In the genomic region with DNA sequence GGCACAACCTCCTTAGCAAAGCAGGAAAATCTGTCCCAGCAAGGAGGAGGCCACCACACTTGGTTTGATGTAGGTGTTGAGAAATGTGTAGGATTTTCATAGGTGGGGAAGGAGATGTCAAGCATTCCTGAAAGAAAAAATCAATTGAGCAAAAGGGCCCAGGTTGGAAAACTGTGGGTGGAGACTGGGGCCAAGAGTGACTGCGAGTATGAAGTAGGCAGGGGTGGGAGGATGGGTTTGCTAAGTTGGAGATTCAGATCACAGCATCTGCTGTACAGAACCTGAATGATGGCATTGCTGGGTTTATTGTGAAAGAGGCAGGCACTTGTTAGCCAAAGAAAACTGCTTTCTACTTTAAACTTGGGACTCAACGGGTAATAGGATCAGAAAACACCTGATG, we compare ENCODE assay signal across 29 mouse cellular contexts. TPM values are rescaled to one million over a fixed set of nuclear protein-coding genes. Genes with fewer than 3 reads are reported as not detected.
DNase-seq lines count a peak whose midpoint lies in the region; ATAC-seq and TF ChIP-seq lines count a peak whose summit lies in the region.
"Had no signal": no experiment of that assay in that cellular context is flagged by ENCODE, and none has a peak within 500 bp of the region (broad histone marks: within the 10 kb centered on the region; RNA-seq: fewer than 3 reads in every experiment).

No protein-coding gene starts in this region.

- no peak overlapping the region for H3K4me3 ChIP-seq in embryonic facial prominence, embryonic 13.5 days
- H3K4me3 ChIP-seq in embryonic facial prominence, embryonic 10.5 days, result no peak overlapping the region
- no peak overlapping the region for H3K4me3 ChIP-seq in left cerebral cortex, adult 2 months
- H3K4me3 ChIP-seq: embryonic facial prominence, embryonic 15.5 days; forebrain, embryonic 13.5 days; heart, adult 2 months; hindbrain, embryonic 10.5 days; intestine, embryonic 15.5 days; layer of hippocampus, adult 2 months; liver, embryonic 12.5 days; midbrain, embryonic 13.5 days; neural tube, embryonic 13.5 days had no signal

- no peaks in the 10 kb centered on the region for H3K9me3 ChIP-seq in embryonic facial prominence, embryonic 13.5 days
- H3K9me3 ChIP-seq in embryonic facial prominence, embryonic 10.5 days, result no peaks in the 10 kb centered on the region
- H3K9me3 ChIP-seq: embryonic facial prominence, embryonic 15.5 days; forebrain, embryonic 13.5 days; G1E; hindbrain, embryonic 10.5 days; intestine, embryonic 15.5 days; liver, embryonic 12.5 days; midbrain, embryonic 13.5 days; neural tube, embryonic 13.5 days had no signal

- intact Hi-C loops in left cerebral cortex, adult 2 months (cut with DNase I), result loop anchor here (5.0 kb wide), 1 partner anchor 67 kb away; a partner anchor contains a TSS
- intact Hi-C loops in left cerebral cortex, postnatal 10 days (cut with DNase I), result no loop called here

- no peak overlapping the region for H3K4me2 ChIP-seq in embryonic facial prominence, embryonic 13.5 days
- H3K4me2 ChIP-seq: embryonic facial prominence, embryonic 15.5 days; forebrain, embryonic 13.5 days; intestine, embryonic 15.5 days; liver, embryonic 12.5 days; midbrain, embryonic 13.5 days; neural tube, embryonic 13.5 days had no signal

- H3K4me1 ChIP-seq in embryonic facial prominence, embryonic 13.5 days, result peaks cover 16% of the 10 kb centered on the region
- peaks cover 39% of the 10 kb centered on the region for H3K4me1 ChIP-seq in embryonic facial prominence, embryonic 10.5 days

- no peak for TF ChIP-seq CTCF in left cerebral cortex, adult 2 months (IDR thresholded peaks at IDR 0.05)

- no peaks in the 10 kb centered on the region for H3K27me3 ChIP-seq in embryonic facial prominence, embryonic 13.5 days
- H3K27me3 ChIP-seq in embryonic facial prominence, embryonic 10.5 days (replicated peaks; ENCODE audit: low read depth, poor library complexity, severe bottlenecking), result no peaks in the 10 kb centered on the region
- H3K27me3 ChIP-seq: embryonic facial prominence, embryonic 15.5 days; forebrain, embryonic 13.5 days; intestine, embryonic 15.5 days; midbrain, embryonic 13.5 days; neural tube, embryonic 13.5 days had no signal

- 70% methylated on average over 2 of the region's 2 CpGs for WGBS in embryonic facial prominence, embryonic 13.5 days
- 85% methylated on average over 2 of the region's 2 CpGs for WGBS in embryonic facial prominence, embryonic 10.5 days

- DNase-seq in embryonic facial prominence, embryonic 10.5 days (ENCODE audit: low spot score), result no peak
- DNase-seq in left cerebral cortex, adult 2 months (ENCODE audit: extremely low spot score in 1 of 2, low spot score in 2 of 2), result no peak
- no peak for DNase-seq in left cerebral cortex, postnatal 10 days (ENCODE audit: extremely low spot score in 1 of 2, low spot score in 2 of 2)
- DNase-seq in brain, adult 2 months (ENCODE audit: low read depth, low spot score), result peak; percentile 83
- DNase-seq in telencephalon, adult 2 months (ENCODE audit: low read depth, low spot score), result peak; percentile 77
- DNase-seq in MN1 (ENCODE audit: low spot score), result no peak
- DNase-seq: adrenal gland, postnatal 14 days; cerebellum, adult 11-12 months; cerebellum, adult 9-11 months; heart, adult 2 months; heart, postnatal 14 days; kidney, adult 2 months; kidney, postnatal 36 days; liver, postnatal 0 days; lung, postnatal 36 days had no signal

- H3K36me3 ChIP-seq in embryonic facial prominence, embryonic 13.5 days, result peaks cover 5% of the 10 kb centered on the region
- peaks cover 10% of the 10 kb centered on the region for H3K36me3 ChIP-seq in embryonic facial prominence, embryonic 10.5 days (replicated peaks)

- no peak for ATAC-seq in embryonic facial prominence, embryonic 13.5 days (ENCODE audit: insufficient number of reproducible peaks, insufficient read depth, low FRiP score, low TSS enrichment, low read depth)
- ATAC-seq: forebrain, embryonic 13.5 days; hindbrain, postnatal 0 days; intestine, embryonic 15.5 days; liver, embryonic 12.5 days; liver, postnatal 0 days; midbrain, embryonic 13.5 days had no signal

- H3K9ac ChIP-seq in embryonic facial prominence, embryonic 13.5 days, result 0 out of 2 replicates have a peak overlapping the region, but pooled peaks have one; percentile 4
- H3K9ac ChIP-seq: embryonic facial prominence, embryonic 15.5 days; forebrain, embryonic 13.5 days; intestine, embryonic 15.5 days; liver, embryonic 12.5 days; liver, postnatal 0 days; midbrain, embryonic 13.5 days; neural tube, embryonic 13.5 days had no signal

- no peak overlapping the region for H3K27ac ChIP-seq in embryonic facial prominence, embryonic 13.5 days
- H3K27ac ChIP-seq in embryonic facial prominence, embryonic 10.5 days (replicated peaks), result no peak overlapping the region
- peak overlapping the region; percentile 66 for H3K27ac ChIP-seq in left cerebral cortex, adult 2 months
- H3K27ac ChIP-seq: embryonic facial prominence, embryonic 15.5 days; forebrain, embryonic 13.5 days; heart, adult 2 months; hindbrain, embryonic 10.5 days; hindbrain, postnatal 0 days; intestine, embryonic 15.5 days; layer of hippocampus, adult 2 months; liver, embryonic 12.5 days; midbrain, embryonic 13.5 days; neural tube, embryonic 13.5 days had no signal

RNA-seq across cellular contexts. Expression of a gene that starts 2.3 kb away (rescaled TPM):
- 96.6 and 97.9 TPM in 2 replicates for polyA plus RNA-seq in embryonic facial prominence, embryonic 13.5 days (2015; fragmentation: Nextera tagmentation; extraction: Ambion mirVana)
- 130 and 133 TPM in 2 replicates for polyA plus RNA-seq in embryonic facial prominence, embryonic 10.5 days (2016; fragmentation: Nextera tagmentation; extraction: Ambion mirVana)
- 100 to 1,000 TPM; 106 to 108 TPM for total RNA-seq in left cerebral cortex, adult 2 months (2021)
- total RNA-seq in left cerebral cortex, postnatal 10 days (2021), result 100 to 1,000 TPM; 111 to 127 TPM

RNA-seq across cellular contexts. Expression of a gene that starts 49.4 kb away (rescaled TPM):
- 0.50 and 0.76 TPM in 2 replicates for polyA plus RNA-seq in embryonic facial prominence, embryonic 13.5 days (2015; fragmentation: Nextera tagmentation; extraction: Ambion mirVana)
- polyA plus RNA-seq in embryonic facial prominence, embryonic 10.5 days (2016; fragmentation: Nextera tagmentation; extraction: Ambion mirVana), result 1.1 TPM in 2 replicates
- total RNA-seq in left cerebral cortex, adult 2 months (2021), result 1 to 10 TPM; 3.3 to 4.7 TPM
- total RNA-seq in left cerebral cortex, postnatal 10 days (2021), result 1 to 10 TPM; 4.3 to 5.1 TPM
- total RNA-seq: G1E; gastrocnemius, adult 8-10 months; gastrocnemius, postnatal 4 days; heart, adult 2 months; heart, postnatal 14 days; megakaryocyte-erythroid progenitor cell, adult 5-6 weeks had no signal
- polyA plus RNA-seq: G1E; liver, postnatal 0 days had no signal

Comparison
In these comparisons a context has a peak if more than half of its experiments do, and no peak if none do; other contexts are left out.
1. DNase-seq: peak in brain, adult 2 months (single experiment) and telencephalon, adult 2 months (single experiment); none in embryonic facial prominence, embryonic 10.5 days (single experiment), left cerebral cortex, adult 2 months (0 of 2), left cerebral cortex, postnatal 10 days (0 of 2) and MN1 (single experiment).